Mouse (Mus musculus): ENCODE data around the gene Smchd1. TPM values are rescaled to one million over a fixed set of nuclear protein-coding genes. Genes with fewer than 3 reads are reported as not detected.

Smchd1 gene
- polyA plus RNA-seq, 1 experiment from 2014 or later: 41.5 TPM

- H3K27ac ChIP-seq (ENCODE audit: low read length): no peak overlapping the region
- H3K4me2 ChIP-seq (ENCODE audit: low read length): no peak overlapping the region
- no peaks in the 10 kb centered on the region for H3K9me3 ChIP-seq (replicated peaks; ENCODE audit: control insufficient read depth, low read length, poor library complexity, severe bottlenecking)
- no peak for ATAC-seq
- H3K36me3 ChIP-seq (ENCODE audit: control insufficient read depth, insufficient read depth, low read length): no peaks in the 10 kb centered on the region
- H3K27me3 ChIP-seq (ENCODE audit: control insufficient read depth, insufficient read depth, low read depth, low read length): no peaks in the 10 kb centered on the region
- no peaks in the 10 kb centered on the region for H3K4me1 ChIP-seq (ENCODE audit: control insufficient read depth, insufficient read depth, low read length)
- no peak overlapping the region for H3K9ac ChIP-seq (ENCODE audit: low read depth, low read length)
- 65% methylated on average over 12 of the region's 12 CpGs for WGBS
- H3K4me3 ChIP-seq (ENCODE audit: low read depth, low read length): no peak overlapping the region
Observed at GRCm38 (mm10) chr17:71485791-71486230, 10.7 kb upstream of the Smchd1 start.

GRCm38 (mm10) chr17:71484711-71485110 lies 9.6 kb upstream of the Smchd1 start:
- Histone ChIP-seq H3K36me3 (ENCODE audit: control insufficient read depth, insufficient read depth, low read length) (no peaks in the 10 kb centered on the region), H3K27ac (ENCODE audit: low read length) (no peak overlapping the region), H3K27me3 (ENCODE audit: control insufficient read depth, insufficient read depth, low read depth, low read length) (no peaks in the 10 kb centered on the region), H3K4me3 (ENCODE audit: low read depth, low read length) (no peak overlapping the region), H3K9ac (ENCODE audit: low read depth, low read length) (no peak overlapping the region), H3K4me2 (ENCODE audit: low read length) (no peak overlapping the region), H3K4me1 (ENCODE audit: control insufficient read depth, insufficient read depth, low read length) (no peaks in the 10 kb centered on the region), H3K9me3 (replicated peaks; ENCODE audit: control insufficient read depth, low read length, poor library complexity, severe bottlenecking) (no peaks in the 10 kb centered on the region)
- no peak for ATAC-seq
- 87% methylated on average over 5 of the region's 5 CpGs for WGBS

GRCm38 (mm10) chr17:71483418-71484060 lies 8.4 kb upstream of the Smchd1 start:
- 92% methylated on average over 7 of the region's 7 CpGs for WGBS
- Histone ChIP-seq H3K36me3 (ENCODE audit: control insufficient read depth, insufficient read depth, low read length) (no peaks in the 10 kb centered on the region), H3K4me3 (ENCODE audit: low read depth, low read length) (no peak overlapping the region), H3K9ac (ENCODE audit: low read depth, low read length) (no peak overlapping the region), H3K4me2 (ENCODE audit: low read length) (no peak overlapping the region), H3K27me3 (ENCODE audit: control insufficient read depth, insufficient read depth, low read depth, low read length) (no peaks in the 10 kb centered on the region), H3K4me1 (ENCODE audit: control insufficient read depth, insufficient read depth, low read length) (no peaks in the 10 kb centered on the region), H3K27ac (ENCODE audit: low read length) (no peak overlapping the region), H3K9me3 (replicated peaks; ENCODE audit: control insufficient read depth, low read length, poor library complexity, severe bottlenecking) (no peaks in the 10 kb centered on the region)
- no peak for ATAC-seq

GRCm38 (mm10) chr17:71479381-71479901 lies 4.3 kb upstream of the Smchd1 start:
- WGBS: 72% methylated on average over 5 of the region's 5 CpGs
- no peaks in the 10 kb centered on the region for H3K36me3 ChIP-seq (ENCODE audit: control insufficient read depth, insufficient read depth, low read length)
- no peaks in the 10 kb centered on the region for H3K9me3 ChIP-seq (replicated peaks; ENCODE audit: control insufficient read depth, low read length, poor library complexity, severe bottlenecking)
- peaks cover 5% of the 10 kb centered on the region for H3K4me1 ChIP-seq (ENCODE audit: control insufficient read depth, insufficient read depth, low read length)
- ATAC-seq: no peak
- no peak overlapping the region for H3K4me3 ChIP-seq (ENCODE audit: low read depth, low read length)
- H3K27me3 ChIP-seq (ENCODE audit: control insufficient read depth, insufficient read depth, low read depth, low read length): no peaks in the 10 kb centered on the region
- H3K9ac ChIP-seq (ENCODE audit: low read depth, low read length): no peak overlapping the region
- H3K4me2 ChIP-seq (ENCODE audit: low read length): no peak overlapping the region
- H3K27ac ChIP-seq (ENCODE audit: low read length): no peak overlapping the region

- Histone ChIP-seq H3K4me1 (ENCODE audit: control insufficient read depth, insufficient read depth, low read length) (peaks cover 18% of the 10 kb centered on the region), H3K9me3 (replicated peaks; ENCODE audit: control insufficient read depth, low read length, poor library complexity, severe bottlenecking) (no peaks in the 10 kb centered on the region), H3K27me3 (ENCODE audit: control insufficient read depth, insufficient read depth, low read depth, low read length) (no peaks in the 10 kb centered on the region), H3K36me3 (ENCODE audit: control insufficient read depth, insufficient read depth, low read length) (no peaks in the 10 kb centered on the region), H3K4me3 (ENCODE audit: low read depth, low read length) (no peak overlapping the region), H3K27ac (ENCODE audit: low read length) (no peak overlapping the region), H3K4me2 (ENCODE audit: low read length) (no peak overlapping the region), H3K9ac (ENCODE audit: low read depth, low read length) (no peak overlapping the region)
- no peak for ATAC-seq
- WGBS: 95% methylated on average over 8 of the region's 8 CpGs
Observed at GRCm38 (mm10) chr17:71477481-71477880, 2.3 kb upstream of the Smchd1 start.

- H3K9ac ChIP-seq (ENCODE audit: low read depth, low read length): peak overlapping the region; percentile 87
- no peak overlapping the region for H3K27ac ChIP-seq (ENCODE audit: low read length)
- peak overlapping the region; percentile 97 for H3K4me2 ChIP-seq (ENCODE audit: low read length)
- 81% methylated on average over 7 of the region's 7 CpGs for WGBS
- H3K4me1 ChIP-seq (ENCODE audit: control insufficient read depth, insufficient read depth, low read length): peaks cover 18% of the 10 kb centered on the region
- no peak for ATAC-seq
- no peaks in the 10 kb centered on the region for H3K36me3 ChIP-seq (ENCODE audit: control insufficient read depth, insufficient read depth, low read length)
- peak overlapping the region; percentile 78 for H3K4me3 ChIP-seq (ENCODE audit: low read depth, low read length)
- no peaks in the 10 kb centered on the region for H3K9me3 ChIP-seq (replicated peaks; ENCODE audit: control insufficient read depth, low read length, poor library complexity, severe bottlenecking)
- no peaks in the 10 kb centered on the region for H3K27me3 ChIP-seq (ENCODE audit: control insufficient read depth, insufficient read depth, low read depth, low read length)
Observed at GRCm38 (mm10) chr17:71476346-71477020, 1.3 kb upstream of the Smchd1 start.

GRCm38 (mm10) chr17:71475705-71476089 lies 554 bp upstream of the Smchd1 start:
- peak overlapping the region; percentile 78 for H3K4me3 ChIP-seq (ENCODE audit: low read depth, low read length)
- H3K9me3 ChIP-seq (replicated peaks; ENCODE audit: control insufficient read depth, low read length, poor library complexity, severe bottlenecking): no peaks in the 10 kb centered on the region
- peaks cover 18% of the 10 kb centered on the region for H3K4me1 ChIP-seq (ENCODE audit: control insufficient read depth, insufficient read depth, low read length)
- under 1% methylated on average over 31 of the region's 31 CpGs for WGBS
- peak overlapping the region; percentile 97 for H3K4me2 ChIP-seq (ENCODE audit: low read length)
- H3K27ac ChIP-seq (ENCODE audit: low read length): peak overlapping the region; percentile 98
- H3K9ac ChIP-seq (ENCODE audit: low read depth, low read length): peak overlapping the region; percentile 87
- no peaks in the 10 kb centered on the region for H3K27me3 ChIP-seq (ENCODE audit: control insufficient read depth, insufficient read depth, low read depth, low read length)
- ATAC-seq: peak; percentile 86
- no peaks in the 10 kb centered on the region for H3K36me3 ChIP-seq (ENCODE audit: control insufficient read depth, insufficient read depth, low read length)

- peak overlapping the region; percentile 87 for H3K9ac ChIP-seq (ENCODE audit: low read depth, low read length)
- WGBS: 14% methylated on average over 8 of the region's 8 CpGs
- H3K27me3 ChIP-seq (ENCODE audit: control insufficient read depth, insufficient read depth, low read depth, low read length): no peaks in the 10 kb centered on the region
- H3K9me3 ChIP-seq (replicated peaks; ENCODE audit: control insufficient read depth, low read length, poor library complexity, severe bottlenecking): no peaks in the 10 kb centered on the region
- peaks cover 18% of the 10 kb centered on the region for H3K4me1 ChIP-seq (ENCODE audit: control insufficient read depth, insufficient read depth, low read length)
- H3K4me2 ChIP-seq (ENCODE audit: low read length): peak overlapping the region; percentile 97
- ATAC-seq: no peak
- no peaks in the 10 kb centered on the region for H3K36me3 ChIP-seq (ENCODE audit: control insufficient read depth, insufficient read depth, low read length)
- no peak overlapping the region for H3K27ac ChIP-seq (ENCODE audit: low read length)
- H3K4me3 ChIP-seq (ENCODE audit: low read depth, low read length): peak overlapping the region; percentile 78
Observed at GRCm38 (mm10) chr17:71474128-71474527, 1.0 kb downstream of the Smchd1 start.

- Histone ChIP-seq H3K4me1 (ENCODE audit: control insufficient read depth, insufficient read depth, low read length) (peaks cover 14% of the 10 kb centered on the region), H3K4me3 (ENCODE audit: low read depth, low read length) (no peak overlapping the region), H3K27me3 (ENCODE audit: control insufficient read depth, insufficient read depth, low read depth, low read length) (no peaks in the 10 kb centered on the region), H3K36me3 (ENCODE audit: control insufficient read depth, insufficient read depth, low read length) (no peaks in the 10 kb centered on the region), H3K27ac (ENCODE audit: low read length) (no peak overlapping the region), H3K9ac (ENCODE audit: low read depth, low read length) (no peak overlapping the region), H3K4me2 (ENCODE audit: low read length) (no peak overlapping the region), H3K9me3 (replicated peaks; ENCODE audit: control insufficient read depth, low read length, poor library complexity, severe bottlenecking) (no peaks in the 10 kb centered on the region)
- WGBS: 72% methylated on average over 2 of the region's 2 CpGs
- ATAC-seq: no peak
Observed at GRCm38 (mm10) chr17:71471261-71471660, 3.9 kb downstream of the Smchd1 start.

Measured in midbrain, embryonic 16.5 days (tissue).